Mouse (Mus musculus): ENCODE measurements around the gene Htt.

Gene Htt

DNA sequence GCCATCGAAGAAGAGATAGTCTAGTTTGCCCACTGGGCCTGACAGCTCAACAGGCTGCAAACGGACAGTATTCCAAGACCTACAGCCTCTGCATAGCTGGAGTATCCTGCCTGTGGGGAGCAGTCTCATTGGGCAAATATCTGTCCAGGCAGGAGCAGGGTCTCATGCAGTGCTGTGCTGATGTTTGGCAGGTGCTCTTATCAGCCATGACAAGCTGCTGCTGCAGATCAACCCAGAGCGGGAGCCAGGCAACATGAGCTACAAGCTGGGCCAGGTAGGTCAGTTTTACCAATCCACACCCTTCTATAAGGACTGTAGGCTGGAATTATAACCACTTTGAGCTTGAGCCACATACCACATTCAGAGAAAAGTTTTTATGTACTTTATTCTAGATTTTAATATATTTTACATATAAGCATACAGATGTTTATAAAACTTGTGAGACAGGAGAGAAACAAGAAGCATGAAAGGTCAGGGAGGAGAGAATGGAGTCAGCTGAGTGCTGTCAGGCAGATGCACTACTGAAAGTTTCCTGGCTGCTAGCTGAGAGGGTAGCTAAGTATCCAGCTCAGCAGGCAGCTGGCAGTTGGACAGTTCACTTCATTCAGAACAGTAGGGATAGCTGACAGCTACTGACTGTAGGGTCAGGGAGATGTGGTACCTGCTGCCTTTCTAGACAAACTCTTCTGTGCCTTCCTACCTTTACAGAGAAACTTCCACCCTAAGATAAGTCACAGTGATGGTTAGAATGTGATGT, 135.3 kb downstream of the Htt start:
- no peak for DNase-seq

- peak; percentile 24 for DNase-seq
Measured at GRCm38 (mm10) chr5:34899787-34900469, 138.4 kb downstream of the Htt start.

DNA sequence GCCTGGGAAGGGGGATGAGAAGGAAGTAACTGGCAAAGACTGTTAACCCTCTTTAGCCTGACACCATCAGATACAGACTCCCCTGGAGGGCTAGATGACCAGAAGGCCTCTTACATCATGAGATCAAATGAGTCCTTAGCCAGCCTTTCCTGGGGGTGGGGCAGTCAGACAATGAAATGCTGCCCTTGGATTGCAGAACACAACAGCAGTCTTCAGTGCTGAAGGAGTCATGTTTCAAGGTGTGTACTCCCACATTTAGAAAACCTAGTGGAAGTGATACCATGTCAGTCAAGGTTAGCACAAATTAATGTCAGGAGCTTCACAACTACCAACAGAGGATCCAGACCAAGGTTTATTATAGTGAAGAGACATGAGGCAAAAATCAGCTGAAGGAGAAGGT, 140.8 kb downstream of the Htt start:
- DNase-seq, result no peak

DNA sequence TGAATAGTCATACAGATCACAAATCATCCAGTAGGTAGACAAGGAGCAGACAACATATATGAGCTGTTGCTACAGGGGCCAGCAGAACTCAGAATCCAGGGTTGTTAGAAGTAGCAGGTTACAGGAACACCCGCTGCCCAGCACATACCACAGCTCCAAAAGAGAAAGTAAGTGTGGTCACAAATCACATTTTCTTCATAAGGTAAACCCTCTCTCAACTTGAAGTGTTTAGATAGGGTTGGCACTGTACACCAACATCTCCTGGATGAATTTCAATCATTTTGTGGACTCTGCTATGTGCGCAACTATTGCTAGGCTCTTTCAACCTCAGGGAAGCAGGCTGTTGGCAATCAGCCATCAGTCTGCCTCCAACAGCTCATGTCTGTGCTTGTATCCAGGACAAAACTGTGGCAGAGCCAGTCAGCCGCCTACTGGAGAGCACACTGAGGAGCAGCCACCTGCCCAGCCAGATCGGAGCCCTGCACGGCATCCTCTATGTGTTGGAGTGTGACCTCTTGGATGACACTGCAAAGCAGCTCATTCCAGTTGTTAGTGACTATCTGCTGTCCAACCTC, 141.4 kb downstream of the Htt start:
- peak; percentile 38 for DNase-seq

- DNase-seq, result no peak
Measured at GRCm38 (mm10) chr5:34904412-34904811, 142.9 kb downstream of the Htt start.

- DNase-seq, result no peak
Measured at GRCm38 (mm10) chr5:34907230-34907629, 145.7 kb downstream of the Htt start.

- DNase-seq, result no peak
Measured at GRCm38 (mm10) chr5:34907910-34908725, 146.6 kb downstream of the Htt start, which contains the start of gene Msantd1. Gene Msantd1, plus strand, starts transcription at chr5:34908012.

DNA sequence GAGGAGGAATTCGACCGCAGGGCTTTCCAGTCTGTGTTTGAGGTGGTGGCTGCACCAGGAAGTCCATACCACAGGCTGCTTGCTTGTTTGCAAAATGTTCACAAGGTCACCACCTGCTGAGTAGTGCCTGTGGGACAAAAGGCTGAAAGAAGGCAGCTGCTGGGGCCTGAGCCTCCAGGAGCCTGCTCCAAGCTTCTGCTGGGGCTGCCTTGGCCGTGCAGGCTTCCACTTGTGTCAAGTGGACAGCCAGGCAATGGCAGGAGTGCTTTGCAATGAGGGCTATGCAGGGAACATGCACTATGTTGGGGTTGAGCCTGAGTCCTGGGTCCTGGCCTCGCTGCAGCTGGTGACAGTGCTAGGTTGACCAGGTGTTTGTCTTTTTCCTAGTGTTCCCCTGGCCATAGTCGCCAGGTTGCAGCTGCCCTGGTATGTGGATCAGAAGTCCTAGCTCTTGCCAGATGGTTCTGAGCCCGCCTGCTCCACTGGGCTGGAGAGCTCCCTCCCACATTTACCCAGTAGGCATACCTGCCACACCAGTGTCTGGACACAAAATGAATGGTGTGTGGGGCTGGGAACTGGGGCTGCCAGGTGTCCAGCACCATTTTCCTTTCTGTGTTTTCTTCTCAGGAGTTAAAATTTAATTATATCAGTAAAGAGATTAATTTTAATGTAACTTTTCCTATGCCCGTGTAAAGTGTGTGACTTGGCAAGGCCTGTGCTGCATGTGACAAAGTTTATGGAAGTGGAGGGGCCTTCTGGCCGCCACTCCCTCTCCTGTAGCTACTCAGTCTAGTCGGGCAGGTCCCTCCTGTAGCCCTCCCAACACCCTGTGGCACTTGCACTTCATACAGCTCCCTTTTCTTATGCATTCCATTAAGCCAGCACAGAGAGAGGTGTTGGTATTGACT, 147.4 kb downstream of the Htt start:
- no peak for DNase-seq

DNA sequence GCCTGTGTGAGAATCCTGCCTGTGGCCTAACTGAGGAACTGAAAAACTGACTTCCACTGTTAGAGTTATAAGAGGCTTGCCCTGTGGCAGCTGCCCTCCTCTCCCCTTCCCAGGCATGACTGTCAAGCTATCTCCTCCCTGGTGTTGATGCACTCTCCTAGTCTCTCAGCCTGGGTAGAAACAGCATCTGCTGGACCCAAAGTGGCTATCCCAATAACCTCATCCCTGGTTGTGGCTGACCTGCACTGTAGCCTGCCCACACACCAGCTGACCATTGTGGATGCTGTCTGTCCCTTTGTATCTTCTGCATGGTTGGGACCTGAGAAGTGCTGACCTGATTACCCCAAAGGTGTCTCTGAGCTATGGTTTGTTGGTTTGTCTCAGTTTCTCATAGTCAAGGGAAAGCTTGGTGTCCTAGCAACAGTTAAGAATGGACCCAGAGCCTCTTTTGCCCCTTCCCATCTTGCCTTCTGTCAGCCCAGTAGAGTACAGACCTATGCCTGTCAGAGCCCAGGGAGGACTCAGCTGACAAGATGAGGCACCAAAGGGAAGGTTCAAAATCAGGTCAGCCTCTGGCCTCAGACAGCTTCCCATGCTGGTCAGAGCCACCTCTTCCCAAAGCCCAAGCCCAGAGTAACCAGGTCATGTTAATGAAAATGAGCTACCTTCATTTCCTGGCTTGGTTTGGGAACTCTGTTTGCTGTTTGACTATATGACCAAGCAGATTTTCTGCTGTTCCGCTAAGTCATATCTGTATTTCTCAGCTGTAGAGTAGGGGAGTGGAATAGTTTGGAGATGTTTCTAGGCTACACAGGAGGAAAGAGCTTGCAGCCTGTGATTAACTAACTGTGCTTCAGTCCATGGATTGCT, 148.3 kb downstream of the Htt start:
- DNase-seq, result no peak

- no peak for DNase-seq
Measured at GRCm38 (mm10) chr5:34910504-34910815, 148.9 kb downstream of the Htt start.

- peak; percentile 74 for DNase-seq
Measured at GRCm38 (mm10) chr5:34915801-34916200, 154.3 kb downstream of the Htt start.

DNA sequence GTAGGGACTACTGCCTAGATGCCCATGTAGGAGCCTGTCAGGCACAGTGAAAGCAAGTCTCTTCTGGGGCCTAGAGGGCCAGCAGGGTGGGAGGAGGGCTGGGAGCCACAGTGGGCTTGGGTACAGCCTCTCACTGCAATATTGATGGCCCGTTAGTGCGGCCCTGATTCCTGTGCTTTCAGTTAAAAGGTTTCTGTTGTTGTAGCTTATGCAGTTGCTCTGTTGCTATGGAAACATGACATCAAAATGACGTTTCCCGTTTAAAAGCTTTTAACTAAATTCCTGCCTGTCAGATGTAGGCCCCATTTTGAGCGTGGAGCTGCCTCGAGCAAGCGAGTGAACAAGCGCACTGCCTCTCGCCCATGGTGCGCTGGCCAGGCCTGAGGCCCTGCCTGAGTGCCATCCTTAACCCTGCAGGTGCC, 155.7 kb downstream of the Htt start:
- peak; percentile 20 for DNase-seq

GRCm38 (mm10) chr5:34918785-34919184, 157.2 kb downstream of the Htt start:
- no peak for DNase-seq

GRCm38 (mm10) chr5:34922531-34922930, 161.0 kb downstream of the Htt start:
- DNase-seq, result no peak

DNA sequence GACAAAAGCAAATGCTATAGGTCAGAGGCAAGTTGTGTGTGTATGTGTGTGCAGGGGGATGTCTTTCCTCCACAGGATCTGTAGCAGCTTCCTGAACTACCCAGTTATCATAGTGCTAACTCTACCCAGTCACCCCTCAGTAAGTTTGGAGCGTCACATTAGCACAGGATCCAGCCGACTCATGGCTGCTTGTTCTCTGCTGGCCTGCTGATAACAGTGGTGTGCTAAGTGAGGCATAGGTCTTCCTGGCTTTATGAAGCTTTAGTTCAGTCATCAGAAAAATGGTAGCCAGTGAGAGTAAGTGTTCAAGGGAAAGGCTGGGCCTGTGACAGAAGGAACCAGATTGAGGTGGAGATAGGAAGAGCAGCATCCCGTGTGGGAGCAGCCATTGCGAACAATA, 162.4 kb downstream of the Htt start:
- no peak for DNase-seq

- no peak for DNase-seq
Measured at GRCm38 (mm10) chr5:34924519-34924918, 163.0 kb downstream of the Htt start.

DNA sequence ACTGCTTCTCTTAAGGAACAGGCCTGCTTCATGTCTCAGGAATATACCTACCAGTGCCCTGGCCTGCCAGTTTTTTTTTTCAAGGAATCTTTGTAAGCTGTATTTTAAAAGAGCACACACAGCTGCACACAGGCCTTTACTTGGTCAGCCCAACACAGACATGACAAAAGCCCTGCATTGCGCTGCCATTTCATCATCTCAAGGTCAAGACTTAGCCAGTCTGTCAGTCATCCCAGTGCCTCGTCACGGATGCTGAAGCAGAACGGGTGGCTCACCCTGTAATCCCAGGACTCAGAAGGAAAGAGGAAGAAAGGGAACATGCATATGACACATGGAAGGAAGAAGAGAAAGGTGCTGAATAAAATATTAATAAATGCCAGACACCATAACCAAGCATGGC, 166.1 kb downstream of the Htt start:
- no peak for DNase-seq

GRCm38 (mm10) chr5:34930151-34930975, 168.8 kb downstream of the Htt start:
- no peak for DNase-seq

- DNase-seq, result no peak
Measured at GRCm38 (mm10) chr5:34931091-34931490, 169.6 kb downstream of the Htt start.

All from right cerebral cortex, adult 18-20 months (tissue).